Mouse (Mus musculus) kidney, postnatal 0 days (tissue): ENCODE data around the gene Hdac5. TPM values are rescaled to one million over a fixed set of nuclear protein-coding genes. Genes with fewer than 3 reads are reported as not detected.

ENCODE experiments used
- ATAC-seq: fragments of 200-750 bp; cut with Nextera tagmentation; replicated peaks from 2 replicates; pipeline ENCODE4 v1.8.0; 2017; ENCODE audit warnings: low read depth, moderate number of reproducible peaks, moderate TSS enrichment, moderate library complexity; ENCODE audit not compliant: low FRiP score
- DNase-seq: peaks from one replicate; pipeline ENCODE4 v3.0.0-alpha.2; 2016; ENCODE audit warnings: low spot score
- H3K27ac ChIP-seq: fragments of 300-500 bp; sonication (generic); 2 replicates; pipeline ENCODE4 v1.5.1; 2014; ENCODE audit warnings: mild to moderate bottlenecking
- H3K27me3 ChIP-seq: fragments of 300-500 bp; sonication (generic); 2 replicates; pipeline ENCODE4 v1.6.1; 2014; ENCODE audit warnings: low read length, mixed read lengths; ENCODE audit not compliant: insufficient read depth
- H3K36me3 ChIP-seq: fragments of 300-500 bp; sonication (generic); 2 replicates; pipeline ENCODE4 v1.6.1; 2014; ENCODE audit warnings: low read length, mixed read lengths; ENCODE audit not compliant: insufficient read depth
- H3K4me1 ChIP-seq: fragments of 300-500 bp; sonication (generic); replicated peaks from 2 replicates; pipeline ENCODE4 v1.6.1; 2014; ENCODE audit warnings: antibody characterized with exemption, low read length, mixed read lengths; ENCODE audit not compliant: insufficient read depth
- H3K4me2 ChIP-seq: fragments of 300-500 bp; sonication (generic); 2 replicates; pipeline ENCODE4 v1.6.1; 2014; ENCODE audit warnings: mild to moderate bottlenecking, low read length, moderate library complexity, mixed read lengths
- H3K4me3 ChIP-seq: fragments of 300-500 bp; sonication (generic); replicated peaks from 2 replicates; pipeline ENCODE4 v1.5.1; 2014; ENCODE audit warnings: low read depth, low read length
- H3K9ac ChIP-seq: fragments of 300-500 bp; sonication (generic); 2 replicates; pipeline ENCODE4 v1.6.1; 2014; ENCODE audit warnings: low read depth, low read length
- H3K9me3 ChIP-seq: fragments of 300-500 bp; sonication (generic); replicated peaks from 2 replicates; pipeline ENCODE4 v1.6.1; 2016; ENCODE audit warnings: low read length, inconsistent platforms, mixed read lengths
- CTCF ChIP-seq: IDR thresholded peaks from 2 replicates; pipeline ENCODE4 v1.5.1; 2016; ENCODE audit warnings: antibody characterized with exemption, low read depth, mild to moderate bottlenecking, moderate library complexity
- WGBS: fragments of 180-500 bp; shearing (Covaris S2); extraction: QIAGEN DNeasy Blood & Tissue Kit; methylation state at CpG from one replicate; pipeline ENCODE4 v1.1.7; 2014; 5-methylcytosine and 5-hydroxymethylcytosine counted together
- polyA plus RNA-seq: library from polyadenylated mRNA; unstranded; fragments of >200 nt; fragmentation: Nextera tagmentation; extraction: Ambion mirVana; gene quantifications from 2 replicates; pipeline ENCODE4 v1.2.1, GENCODE M21; 2015

The Hdac5 gene
- polyA plus RNA-seq: 38.1 and 39.3 TPM in 2 replicates

DNA sequence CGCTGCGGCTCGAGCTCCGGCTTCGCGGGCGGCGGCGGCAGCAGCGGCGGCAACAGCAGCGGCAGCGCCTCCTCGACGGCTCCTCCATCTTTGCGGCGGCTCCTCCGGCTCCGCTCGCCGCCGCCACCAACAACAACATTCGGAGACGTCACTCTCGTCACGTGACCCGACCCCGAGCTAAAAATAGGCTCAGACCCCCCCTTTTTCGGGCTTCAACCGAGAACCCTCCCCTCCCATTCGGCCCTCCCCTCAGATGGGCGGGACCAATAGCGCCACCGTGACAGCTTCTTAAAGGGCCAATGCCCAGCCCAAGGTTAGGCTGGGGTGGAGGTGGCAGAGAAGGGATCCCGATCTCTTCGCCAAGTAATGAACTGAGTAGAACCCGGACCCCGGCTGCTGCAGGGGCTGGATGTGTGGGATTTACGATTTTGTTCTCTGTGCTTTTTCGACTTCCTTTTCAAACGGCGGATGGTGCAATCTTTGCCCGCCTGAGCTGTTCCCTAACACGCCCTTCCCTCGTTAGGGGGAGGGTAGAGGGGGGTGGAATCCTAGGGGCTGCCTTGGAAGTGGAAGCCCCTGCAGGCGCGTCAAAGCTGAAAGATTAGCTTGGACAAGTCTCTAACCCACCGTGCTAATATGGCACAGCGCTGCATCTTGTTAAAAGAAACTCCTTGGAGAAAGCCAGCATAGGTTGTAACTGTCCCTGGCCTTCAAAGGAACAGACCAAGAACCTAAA, at the start of gene Hdac5:
Hdac5 (minus strand) TSS at position 161 of the 736 bp plus-strand sequence.
- Histone ChIP-seq H3K27ac (peak within 1 kb of the TSS; percentile 73; the same call in 1 of the 2 replicates), H3K4me2 (peak within 1 kb of the TSS; percentile 88), H3K9ac (peak within 1 kb of the TSS; percentile 94), H3K4me1 (peaks cover 13% of the 10 kb centered on the region; the same call in 1 of the 2 replicates), H3K9me3 (no peaks in the 10 kb centered on the region), H3K4me3 (peak within 1 kb of the TSS; percentile 95), H3K27me3 (no peaks in the 10 kb centered on the region), H3K36me3 (no peaks in the 10 kb centered on the region)
- WGBS: 1% methylated on average over 43 of the region's 49 CpGs
- ATAC-seq (peak; percentile 90), DNase-seq (peak; percentile 98)
- TF ChIP-seq CTCF: peak; percentile 16; the same call in 1 of the 2 replicates

DNA sequence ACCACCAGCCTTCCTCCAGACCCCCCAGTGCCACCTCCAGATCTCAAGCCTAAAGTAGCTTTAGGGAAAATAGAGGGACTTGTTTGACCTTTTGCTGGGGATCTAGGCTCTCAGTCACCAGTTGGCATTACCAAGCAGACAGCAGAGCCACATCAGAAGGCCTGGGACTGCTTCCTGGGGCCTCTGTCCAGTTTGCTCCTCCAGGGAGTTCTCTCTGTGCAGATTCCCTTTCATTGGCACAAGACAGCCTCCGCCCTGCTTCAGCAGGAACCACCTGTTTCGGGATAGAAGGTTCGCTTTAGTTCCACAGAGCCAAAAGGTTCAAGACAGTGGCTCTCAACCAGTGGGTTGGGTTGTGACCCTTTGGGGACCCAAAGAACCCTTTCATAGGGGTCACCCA, 49.6 kb upstream of the Hdac5 start:
- Histone ChIP-seq H3K27me3 (0 out of 2 replicates have a peak, but pooled peaks cover 4% of the 10 kb centered on the region), H3K9me3 (no peaks in the 10 kb centered on the region), H3K36me3 (no peaks in the 10 kb centered on the region), H3K4me2 (no peak overlapping the region), H3K4me1 (peaks cover 10% of the 10 kb centered on the region; the same call in 1 of the 2 replicates), H3K9ac (no peak overlapping the region), H3K27ac (no peak overlapping the region), H3K4me3 (no peak overlapping the region)
- DNase-seq (no peak), ATAC-seq (no peak)
- 88% methylated on average over 3 of the region's 3 CpGs for whole genome bisulfite sequencing
- TF ChIP-seq CTCF: no peak

DNA sequence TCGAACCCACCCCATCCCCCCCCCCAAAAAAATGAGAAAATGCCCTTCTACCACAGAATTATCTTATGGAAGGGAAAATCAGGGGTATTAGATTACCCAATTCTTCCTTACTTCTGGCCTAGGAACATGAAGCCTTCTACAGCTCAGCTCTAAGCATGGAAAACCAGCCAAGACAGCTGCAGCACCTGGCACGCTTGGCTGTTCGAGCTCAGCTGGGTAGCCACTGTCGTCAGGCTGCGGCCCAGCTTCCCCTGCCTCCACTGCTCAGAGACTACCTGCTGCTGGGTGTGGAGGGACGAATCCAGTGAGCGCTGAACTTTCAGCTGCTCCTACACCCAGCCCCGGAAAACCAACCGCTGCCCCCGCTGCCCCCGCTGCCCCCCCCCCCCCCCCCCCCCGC, 47.8 kb upstream of the Hdac5 start:
- no peak overlapping the region for H3K27ac ChIP-seq
- no peaks in the 10 kb centered on the region for H3K9me3 ChIP-seq
- DNase-seq (no peak), ATAC-seq (no peak)
- no peak overlapping the region for H3K4me3 ChIP-seq
- H3K4me2 ChIP-seq: no peak overlapping the region
- WGBS: 76% methylated on average over 9 of the region's 12 CpGs
- H3K27me3 ChIP-seq: 0 out of 2 replicates have a peak, but pooled peaks cover 4% of the 10 kb centered on the region
- H3K9ac ChIP-seq: no peak overlapping the region
- H3K36me3 ChIP-seq: no peaks in the 10 kb centered on the region
- no peak for TF ChIP-seq CTCF
- H3K4me1 ChIP-seq: peaks cover 10% of the 10 kb centered on the region; the same call in 1 of the 2 replicates

DNA sequence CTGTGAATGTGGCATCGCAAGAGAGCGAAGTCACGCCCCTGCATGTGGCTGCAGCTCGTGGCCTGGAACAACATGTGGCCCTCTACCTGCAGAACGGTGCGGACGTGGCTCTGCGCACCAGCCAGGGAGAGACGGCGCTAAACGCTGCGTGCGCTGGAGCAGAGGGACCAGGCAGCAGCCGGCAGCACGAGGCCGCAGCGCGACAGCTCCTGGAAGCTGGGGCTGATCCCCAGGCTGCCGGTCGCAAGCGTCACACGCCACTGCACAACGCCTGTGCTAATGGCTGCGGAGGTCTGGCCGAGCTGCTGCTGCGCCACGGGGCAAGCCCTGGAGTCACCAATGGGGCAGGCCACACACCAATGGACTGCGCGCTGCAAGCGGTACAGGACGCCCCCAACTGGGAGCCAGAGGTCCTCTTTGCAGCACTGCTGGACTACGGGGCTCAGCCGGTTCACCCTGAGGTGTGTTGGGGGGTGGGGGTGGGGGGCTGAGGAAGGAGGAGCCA, 46.5 kb upstream of the Hdac5 start:
- DNase-seq (peak; percentile 73), ATAC-seq (peak; percentile 88)
- H3K27ac ChIP-seq: no peak overlapping the region
- TF ChIP-seq CTCF: 0 out of 2 replicates have a peak, but pooled peaks have one; percentile 8
- H3K9me3 ChIP-seq: no peaks in the 10 kb centered on the region
- under 1% methylated on average over 33 of the region's 33 CpGs for WGBS
- peaks cover 10% of the 10 kb centered on the region; the same call in 1 of the 2 replicates for H3K4me1 ChIP-seq
- peak overlapping the region; percentile 24 for H3K4me3 ChIP-seq
- H3K4me2 ChIP-seq: peak overlapping the region; percentile 66
- no peaks in the 10 kb centered on the region for H3K36me3 ChIP-seq
- H3K27me3 ChIP-seq: 0 out of 2 replicates have a peak, but pooled peaks cover 4% of the 10 kb centered on the region
- H3K9ac ChIP-seq: peak overlapping the region; percentile 41; the same call in 1 of the 2 replicates

DNA sequence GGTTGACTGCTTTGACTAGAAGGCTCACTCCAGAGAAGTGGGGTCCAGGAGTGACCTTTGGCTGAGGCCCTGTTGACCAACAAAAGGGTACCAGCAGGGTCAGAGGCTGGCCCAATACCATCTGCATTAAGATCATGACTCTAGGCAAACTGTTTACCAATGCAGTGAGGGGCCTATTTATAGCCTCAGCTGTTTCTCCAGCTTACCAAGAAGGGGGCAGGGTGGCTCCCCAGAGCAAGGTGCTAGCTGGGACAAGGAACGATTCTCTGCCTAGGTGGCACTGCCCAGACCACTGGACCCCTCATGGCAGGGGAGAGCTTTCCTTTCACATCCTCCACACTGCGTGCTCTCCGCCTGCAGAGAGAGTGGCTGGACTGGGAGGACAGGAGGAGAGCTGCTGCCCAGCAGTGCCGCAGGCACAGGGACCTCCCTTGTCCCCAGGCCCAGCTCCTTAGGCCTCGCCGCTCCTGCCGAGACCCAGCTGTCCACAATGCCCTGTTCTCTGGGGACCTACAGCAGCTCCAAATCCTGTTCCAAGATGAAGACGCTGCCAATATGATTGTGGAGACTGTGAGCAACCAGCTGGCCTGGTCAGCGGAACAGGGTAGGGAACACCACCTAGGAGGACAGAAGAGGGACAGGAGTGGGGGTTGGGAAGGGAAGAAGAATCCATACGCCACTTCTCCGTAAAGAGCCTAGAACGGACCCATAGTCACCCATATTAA, 38.7 kb upstream of the Hdac5 start, which contains the start of gene Asb16:
Asb16 (plus strand) TSS at position 224 of the 725 bp plus-strand sequence.
- Histone ChIP-seq H3K4me2 (no peak within 1 kb of the TSS), H3K9me3 (no peaks in the 10 kb centered on the region), H3K4me3 (no peak within 1 kb of the TSS), H3K9ac (no peak within 1 kb of the TSS), H3K27me3 (no peaks in the 10 kb centered on the region), H3K36me3 (no peaks in the 10 kb centered on the region), H3K27ac (no peak within 1 kb of the TSS), H3K4me1 (0 out of 2 replicates have a peak, but pooled peaks cover 2% of the 10 kb centered on the region)
- 89% methylated on average over 12 of the region's 12 CpGs for WGBS
- DNase-seq (no peak), ATAC-seq (no peak)
- TF ChIP-seq CTCF: no peak

DNA sequence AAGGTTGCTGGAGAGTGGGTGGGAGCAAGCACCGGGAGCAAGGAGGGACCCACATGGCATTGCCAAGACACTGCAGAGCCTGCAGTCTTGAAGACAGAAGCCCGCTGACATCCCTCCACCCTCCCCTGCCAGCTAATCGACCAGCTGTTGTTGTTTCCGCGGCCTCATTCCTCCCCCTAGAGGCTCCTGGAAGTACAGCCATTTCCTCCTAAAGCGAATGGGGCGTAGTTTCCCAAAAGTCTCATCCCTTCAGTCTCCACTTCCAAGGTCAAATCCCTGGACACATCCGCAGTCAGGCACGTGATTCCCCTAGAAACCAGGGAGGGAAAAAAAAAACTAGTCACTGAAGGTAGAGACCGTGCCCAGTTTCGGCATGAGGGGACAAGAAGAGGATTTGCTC, 37.5 kb upstream of the Hdac5 start:
- no peak overlapping the region for H3K9ac ChIP-seq
- no peak overlapping the region for H3K4me2 ChIP-seq
- no peaks in the 10 kb centered on the region for H3K36me3 ChIP-seq
- 4% methylated on average over 11 of the region's 11 CpGs for WGBS
- no peaks in the 10 kb centered on the region for H3K27me3 ChIP-seq
- ATAC-seq (peak; percentile 44; the same call in 1 of the 2 replicates), DNase-seq (peak; percentile 93)
- TF ChIP-seq CTCF: peak; percentile 85
- H3K4me1 ChIP-seq: 0 out of 2 replicates have a peak, but pooled peaks cover 2% of the 10 kb centered on the region
- H3K4me3 ChIP-seq: no peak overlapping the region
- no peaks in the 10 kb centered on the region for H3K9me3 ChIP-seq
- no peak overlapping the region for H3K27ac ChIP-seq
